Mouse (Mus musculus) olfactory bulb, adult 2 months (tissue): Measurements from ENCODE around the gene 2010315B03Rik.

Experiments used
- CTCF ChIP-seq: fragments of 200-500 bp; IDR thresholded peaks from 2 replicates; pipeline ENCODE4 v1.5.1; 2012; ENCODE audit warnings: low read depth, mild to moderate bottlenecking, low read length, moderate library complexity; ENCODE audit not compliant: insufficient read depth
- POLR2A ChIP-seq: fragments of 200-500 bp; IDR thresholded peaks from 2 replicates; pipeline ENCODE4 v1.6.1; 2012; ENCODE audit warnings: mild to moderate bottlenecking, low read depth, low read length, moderate library complexity; ENCODE audit not compliant: insufficient read depth

DNA sequence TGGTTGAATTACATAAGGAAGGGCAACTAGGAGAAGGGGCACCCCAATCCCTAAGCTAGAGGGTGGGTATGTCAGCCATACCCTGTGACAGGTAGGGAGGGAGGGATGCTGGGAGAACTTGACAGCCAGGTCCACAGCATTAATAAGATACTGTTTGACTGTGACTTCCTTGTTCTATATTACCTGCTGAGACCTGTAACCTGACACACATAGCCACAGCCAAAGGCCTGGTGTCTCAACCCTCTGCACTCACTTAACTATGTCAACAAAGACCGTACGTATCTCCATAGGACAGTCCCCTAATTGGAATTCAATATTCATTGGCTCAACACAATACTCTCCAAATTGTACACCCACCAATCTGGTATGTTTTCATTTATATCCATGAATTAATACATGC is 33.2 kb downstream of the 2010315B03Rik start:
- TF ChIP-seq POLR2A (no peak), CTCF (no peak)
